Mouse (Mus musculus) heart, adult 2 months (tissue): ENCODE results near the gene Slc47a1. TPM values are rescaled to one million over a fixed set of nuclear protein-coding genes. Genes with fewer than 3 reads are reported as not detected.
A peak's percentile ranks its signal among the peaks of the same experiment; 100 is the strongest.

Experiments used
- DNase-seq, 2 experiments: peaks; one replicate each; pipeline ENCODE4 v3.0.0; 2021
- H3K27ac ChIP-seq: fragments of 200-600 bp; 2 replicates; pipeline ENCODE4 v1.8.1; 2022
- H3K27me3 ChIP-seq: fragments of 200-500 bp; 2 replicates; pipeline ENCODE4 v1.6.1; 2012; ENCODE audit warnings: mild to moderate bottlenecking, low read length, inconsistent platforms, mixed read lengths; ENCODE audit not compliant: control insufficient read depth, insufficient read depth
- H3K36me3 ChIP-seq: fragments of 200-500 bp; 2 replicates; pipeline ENCODE4 v1.6.1; 2012; ENCODE audit warnings: low read length, inconsistent platforms; ENCODE audit not compliant: control insufficient read depth, insufficient read depth
- H3K4me1 ChIP-seq: fragments of 200-500 bp; 2 replicates; pipeline ENCODE4 v1.6.1; 2011; ENCODE audit warnings: low read length; ENCODE audit not compliant: control insufficient read depth, insufficient read depth
- H3K4me3 ChIP-seq: fragments of 200-600 bp; 2 replicates; pipeline ENCODE4 v1.8.1; 2022
- H3K79me2 ChIP-seq: fragments of 200-500 bp; replicated peaks from 2 replicates; pipeline ENCODE4 v1.6.1; 2012; ENCODE audit warnings: mild to moderate bottlenecking, inconsistent platforms, low read length, moderate library complexity, mixed read lengths; ENCODE audit not compliant: control insufficient read depth, insufficient read depth
- H3K9ac ChIP-seq: fragments of 200-500 bp; 2 replicates; pipeline ENCODE4 v1.6.1; 2012; ENCODE audit warnings: low read depth, mild to moderate bottlenecking, control low read depth, inconsistent platforms, low read length, mixed read lengths
- CTCF ChIP-seq: fragments of 200-600 bp; IDR thresholded peaks from 2 replicates; pipeline ENCODE4 v1.8.1; 2022; ENCODE audit warnings: antibody characterized with exemption, mild to moderate bottlenecking, moderate library complexity
- EP300 ChIP-seq: fragments of 200-500 bp; IDR thresholded peaks from 2 replicates; pipeline ENCODE4 v1.6.1; 2011; ENCODE audit warnings: low read depth, low read length, control low read depth; ENCODE audit not compliant: insufficient read depth
- POLR2A ChIP-seq: fragments of 200-500 bp; IDR thresholded peaks from 2 replicates; pipeline ENCODE4 v1.6.1; 2011; ENCODE audit warnings: mild to moderate bottlenecking, low read depth, low read length, control low read depth; ENCODE audit not compliant: insufficient read depth
- WGBS: fragments of 180-500 bp; shearing (Covaris S2); methylation state at CpG from one replicate; pipeline ENCODE4 v1.1.7; 2018; 5-methylcytosine and 5-hydroxymethylcytosine counted together
- intact Hi-C: fragments of 180-260 bp; cut with DNase I; formaldehyde crosslinking; loops from one replicate; pipeline ENCODE4 v1.15.1; 2025
- polyA plus RNA-seq: library from polyadenylated mRNA; depleted of rRNA; stranded (reverse); fragments of >200 nt; gene quantifications from 2 replicates; pipeline ENCODE4 v1.2.3, GENCODE M21; 2012
- total RNA-seq, 2 experiments: library from RNA; stranded (reverse); gene quantifications; 2 replicates each; pipeline ENCODE4 v1.2.3; 2021

Slc47a1 gene
- total and polyA plus RNA-seq, 3 experiments, result 27.7 to 51.1 (median 32.0) TPM

DNA sequence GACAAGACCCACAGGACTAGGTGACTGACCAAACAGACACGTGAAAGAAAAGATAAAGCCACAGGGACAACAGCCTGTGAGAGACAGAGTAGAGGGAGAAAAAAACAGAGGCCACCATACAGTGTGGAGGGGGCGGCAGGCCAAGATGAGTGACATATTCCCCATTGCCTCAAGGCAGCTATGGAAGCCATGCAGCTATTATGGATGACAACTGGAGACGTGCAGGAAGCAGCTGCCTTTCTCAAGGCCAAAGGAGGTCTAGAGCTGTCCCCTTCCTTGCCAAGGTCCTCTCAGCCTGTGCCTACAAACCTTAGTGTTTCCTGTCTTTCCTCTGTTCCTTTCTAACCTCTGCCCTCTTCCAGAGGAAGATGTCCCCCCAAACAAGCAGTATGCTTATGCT is 12.2 kb downstream of the Slc47a1 start:
- no peak for TF ChIP-seq CTCF
- no peak for TF ChIP-seq EP300
- TF ChIP-seq POLR2A, result no peak
- Histone ChIP-seq H3K36me3 (no peaks in the 10 kb centered on the region), H3K79me2 (no peaks in the 10 kb centered on the region), H3K9ac (no peak overlapping the region; the same call in 1 of the 2 replicates), H3K4me3 (no peak overlapping the region), H3K4me1 (0 out of 2 replicates have a peak, but pooled peaks cover 3% of the 10 kb centered on the region), H3K27me3 (no peaks in the 10 kb centered on the region), H3K27ac (peak overlapping the region; percentile 85)
- WGBS, result 23% methylated on average over 3 of the region's 3 CpGs
- intact Hi-C loops, result no loop called here
- no peak for DNase-seq

DNA sequence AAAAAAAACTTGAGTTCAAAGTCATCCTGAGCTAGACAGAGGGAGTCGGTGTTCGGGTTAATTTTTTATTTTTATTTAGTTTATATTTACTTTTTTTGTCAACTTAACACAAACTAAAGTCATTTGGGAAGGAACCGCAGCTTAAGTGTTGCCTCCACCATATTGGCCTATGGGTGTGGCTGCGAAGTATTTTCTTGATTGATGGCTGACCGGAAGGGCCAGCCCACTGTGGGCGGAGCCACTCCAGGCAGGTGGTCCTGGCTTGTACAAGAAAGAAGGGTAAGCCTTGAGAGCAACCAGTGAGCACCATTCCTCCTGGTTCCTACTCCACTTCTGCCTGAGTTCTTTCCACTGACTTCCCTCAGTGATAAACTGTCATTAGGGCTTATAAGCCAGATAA is 14.0 kb downstream of the Slc47a1 start:
- TF ChIP-seq CTCF (no peak), POLR2A (no peak)
- 88% methylated on average over 6 of the region's 6 CpGs for WGBS
- Histone ChIP-seq H3K4me1 (0 out of 2 replicates have a peak, but pooled peaks cover 3% of the 10 kb centered on the region), H3K36me3 (no peaks in the 10 kb centered on the region), H3K4me3 (no peak overlapping the region), H3K9ac (no peak overlapping the region), H3K27ac (no peak overlapping the region), H3K27me3 (no peaks in the 10 kb centered on the region), H3K79me2 (no peaks in the 10 kb centered on the region)
- intact Hi-C loops, result no loop called here
- DNase-seq, result no peak

DNA sequence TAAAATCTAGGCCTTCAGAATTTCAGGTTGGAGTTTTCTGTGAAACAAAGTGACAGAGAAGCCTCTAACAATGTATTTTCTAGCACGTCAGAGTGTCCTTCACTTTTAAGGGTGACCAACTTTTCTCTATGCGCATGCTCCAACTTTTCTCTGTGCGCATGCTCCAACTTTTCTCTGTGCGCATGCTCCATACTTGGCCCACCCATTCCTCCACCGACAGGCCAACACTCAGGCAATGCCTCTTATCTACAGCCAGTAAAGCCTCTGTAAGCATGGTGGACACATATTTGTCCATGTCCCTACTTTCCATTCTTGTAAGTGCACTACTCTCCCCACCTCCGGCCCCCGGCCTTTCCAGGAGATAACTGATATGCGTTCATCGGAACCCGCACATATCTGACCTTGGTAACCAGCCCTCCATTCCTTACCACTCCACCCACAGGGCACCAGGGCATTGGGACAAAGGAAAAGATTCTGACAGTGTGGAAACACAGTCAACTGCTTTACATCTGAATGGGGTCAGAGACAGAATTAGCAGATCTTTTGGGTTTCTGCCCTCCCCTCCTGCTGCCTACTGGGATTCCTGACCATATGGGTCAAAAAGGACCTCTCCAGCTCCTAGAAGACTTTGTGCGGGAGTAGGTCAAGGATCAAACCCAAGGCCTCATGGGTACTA is 16.5 kb downstream of the Slc47a1 start:
- Histone ChIP-seq H3K79me2 (no peaks in the 10 kb centered on the region), H3K4me3 (no peak overlapping the region), H3K27me3 (no peaks in the 10 kb centered on the region), H3K4me1 (no peaks in the 10 kb centered on the region), H3K9ac (no peak overlapping the region), H3K36me3 (no peaks in the 10 kb centered on the region), H3K27ac (peak overlapping the region; percentile 33; the same call in 1 of the 2 replicates)
- WGBS, result 62% methylated on average over 11 of the region's 11 CpGs
- TF ChIP-seq EP300 (no peak), POLR2A (0 out of 2 replicates have a peak, but pooled peaks have one; percentile 30), CTCF (no peak)
- intact Hi-C loops, result no loop called here
- peak in 1 of 2 experiments; percentile 8 for DNase-seq

DNA sequence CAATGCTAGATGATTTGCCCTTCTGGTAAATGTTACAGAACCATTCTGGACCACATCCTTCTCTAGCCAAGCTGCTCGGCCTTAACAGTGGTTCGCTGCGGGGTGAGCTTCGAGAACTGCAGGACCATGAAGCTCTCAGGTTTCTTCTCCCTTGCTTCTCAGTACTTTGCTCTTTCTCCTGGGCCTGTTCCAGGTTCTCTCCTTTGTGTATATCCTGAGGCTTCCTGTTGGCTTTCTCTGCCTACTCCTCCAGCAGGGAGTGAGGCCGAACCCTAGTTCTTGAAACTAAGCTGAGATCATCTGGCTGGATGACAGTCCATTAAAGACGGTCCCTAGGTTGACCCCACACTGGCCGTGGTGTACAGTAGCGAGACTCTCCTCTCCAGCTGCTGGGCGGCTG is 21.5 kb downstream of the Slc47a1 start:
- H3K27ac ChIP-seq, result no peak overlapping the region
- no peaks in the 10 kb centered on the region for H3K4me1 ChIP-seq
- WGBS, result 77% methylated on average over 9 of the region's 9 CpGs
- no peak for TF ChIP-seq CTCF
- TF ChIP-seq POLR2A, result no peak
- TF ChIP-seq EP300, result no peak
- H3K9ac ChIP-seq, result no peak overlapping the region
- intact Hi-C loops, result no loop called here
- no peaks in the 10 kb centered on the region for H3K36me3 ChIP-seq
- no peaks in the 10 kb centered on the region for H3K79me2 ChIP-seq
- DNase-seq, result no peak
- no peak overlapping the region for H3K4me3 ChIP-seq
- no peaks in the 10 kb centered on the region for H3K27me3 ChIP-seq

DNA sequence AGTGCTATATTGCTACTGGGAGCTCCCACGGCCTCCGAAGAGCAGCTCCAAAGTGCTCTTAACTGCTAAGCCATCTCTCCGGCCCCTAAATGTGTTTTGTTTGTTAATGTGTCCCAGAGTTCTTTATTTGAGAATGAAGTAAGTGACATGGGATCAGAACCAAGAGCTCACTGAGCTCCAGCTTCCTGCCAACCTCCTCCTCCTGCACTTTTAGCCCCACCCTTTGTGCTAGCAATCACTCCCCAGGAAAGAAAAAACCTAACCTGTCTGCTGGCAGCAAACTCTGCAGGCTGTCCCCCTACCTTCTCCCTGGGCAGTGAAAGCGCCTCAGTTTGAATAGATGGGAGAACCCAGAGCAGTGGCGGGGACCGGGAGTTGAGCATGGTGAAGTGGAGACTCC is 22.0 kb downstream of the Slc47a1 start:
- Histone ChIP-seq H3K9ac (no peak overlapping the region), H3K27me3 (no peaks in the 10 kb centered on the region), H3K4me3 (no peak overlapping the region), H3K4me1 (no peaks in the 10 kb centered on the region), H3K27ac (no peak overlapping the region), H3K36me3 (no peaks in the 10 kb centered on the region), H3K79me2 (no peaks in the 10 kb centered on the region)
- WGBS, result 78% methylated on average over 6 of the region's 6 CpGs
- intact Hi-C loops, result no loop called here
- TF ChIP-seq CTCF (no peak), POLR2A (no peak), EP300 (no peak)
- no peak for DNase-seq

DNA sequence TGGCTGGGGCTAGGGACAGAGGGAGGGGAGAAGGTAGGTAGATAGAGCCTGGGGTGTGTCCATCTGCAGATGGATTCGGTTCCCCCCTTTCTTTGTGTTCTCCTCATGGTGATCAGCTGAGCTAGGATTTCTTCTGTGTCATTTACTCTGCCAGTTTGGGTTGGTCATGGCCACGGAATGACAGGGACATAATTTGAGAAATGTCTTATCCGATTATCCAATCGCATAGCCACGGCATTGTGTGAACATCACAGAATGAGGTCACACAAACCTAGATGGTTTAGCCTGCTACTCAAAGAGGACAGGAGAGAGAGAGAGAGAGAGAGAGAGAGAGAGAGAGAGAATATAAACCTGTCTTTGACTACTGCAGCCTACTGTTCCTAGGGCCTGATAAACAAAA is 22.8 kb downstream of the Slc47a1 start:
- H3K4me1 ChIP-seq, result no peaks in the 10 kb centered on the region
- no peak overlapping the region for H3K27ac ChIP-seq
- no peak overlapping the region for H3K9ac ChIP-seq
- no peak for TF ChIP-seq CTCF
- TF ChIP-seq EP300, result no peak
- TF ChIP-seq POLR2A, result no peak
- no peaks in the 10 kb centered on the region for H3K79me2 ChIP-seq
- intact Hi-C loops, result no loop called here
- H3K4me3 ChIP-seq, result no peak overlapping the region
- 80% methylated on average over 5 of the region's 5 CpGs for WGBS
- no peak for DNase-seq
- H3K27me3 ChIP-seq, result no peaks in the 10 kb centered on the region
- H3K36me3 ChIP-seq, result no peaks in the 10 kb centered on the region
